Mouse (Mus musculus) induced T-regulatory cell, adult 2 months (primary cell): Measurements from ENCODE around the gene Psmb8.

Experiments
- DNase-seq: peaks from one replicate; pipeline ENCODE4 v3.0.0-alpha.2; 2012; ENCODE audit warnings: low read depth

The Psmb8 gene

DNA sequence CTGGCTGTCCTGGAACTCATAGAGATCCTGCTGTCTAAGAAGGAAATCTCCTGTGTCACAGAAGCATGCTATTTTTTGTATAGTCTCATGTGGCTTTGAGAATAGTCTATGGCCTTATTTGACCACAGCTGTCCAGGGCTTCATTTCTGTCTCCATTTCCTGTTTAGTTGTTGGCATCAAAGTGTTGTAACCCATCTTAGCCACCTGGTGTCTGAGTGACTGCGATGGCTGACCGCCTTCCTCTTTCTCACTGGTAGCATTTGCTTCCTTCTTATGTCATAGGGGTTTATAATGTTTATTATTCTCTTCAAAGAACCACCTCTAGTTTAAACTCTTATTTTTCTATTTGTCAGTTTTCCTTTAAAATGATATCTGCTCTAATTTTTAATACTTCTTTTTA, 51.2 kb downstream of the Psmb8 start:
- DNase-seq, result no peak

DNA sequence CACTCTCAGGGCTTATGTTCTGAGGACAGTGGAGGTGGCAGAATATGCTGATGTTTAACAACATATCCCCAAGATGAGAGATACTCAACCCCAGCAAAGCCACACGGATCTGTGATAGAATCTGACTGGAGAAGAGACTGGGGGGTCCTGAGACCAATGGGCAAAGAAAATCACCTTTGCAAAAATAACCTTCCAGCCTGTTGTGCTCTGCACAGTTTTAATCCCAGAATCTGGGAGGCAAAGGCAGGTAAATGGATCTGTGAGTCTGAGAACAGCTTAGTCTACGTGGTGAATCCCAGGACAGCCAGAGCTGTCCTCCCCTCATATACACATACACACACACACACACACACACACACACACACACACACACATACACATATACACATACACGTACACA, 51.8 kb downstream of the Psmb8 start:
- no peak for DNase-seq

DNA sequence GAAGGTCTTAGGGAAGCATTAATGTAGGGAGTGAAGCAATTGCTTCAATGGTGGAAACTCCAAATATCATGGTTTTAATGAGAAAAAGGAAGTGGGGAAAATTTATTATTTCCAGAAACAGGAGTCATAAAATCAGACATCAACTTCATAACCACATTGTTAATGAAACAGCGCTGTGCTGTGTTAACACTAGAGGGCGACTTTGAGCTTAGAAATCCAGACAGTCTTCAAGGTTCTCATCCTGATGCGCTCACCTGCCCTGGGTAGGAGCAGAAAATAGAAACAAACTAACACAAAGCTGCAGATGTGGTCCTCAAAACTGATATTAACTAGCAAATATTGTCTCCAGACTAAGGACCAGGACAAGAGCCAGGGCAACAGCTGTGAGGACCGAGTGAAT, 52.4 kb downstream of the Psmb8 start:
- DNase-seq, result peak; percentile 87
